12 mouse cellular contexts compared by ENCODE assay signal in the genomic region with DNA sequence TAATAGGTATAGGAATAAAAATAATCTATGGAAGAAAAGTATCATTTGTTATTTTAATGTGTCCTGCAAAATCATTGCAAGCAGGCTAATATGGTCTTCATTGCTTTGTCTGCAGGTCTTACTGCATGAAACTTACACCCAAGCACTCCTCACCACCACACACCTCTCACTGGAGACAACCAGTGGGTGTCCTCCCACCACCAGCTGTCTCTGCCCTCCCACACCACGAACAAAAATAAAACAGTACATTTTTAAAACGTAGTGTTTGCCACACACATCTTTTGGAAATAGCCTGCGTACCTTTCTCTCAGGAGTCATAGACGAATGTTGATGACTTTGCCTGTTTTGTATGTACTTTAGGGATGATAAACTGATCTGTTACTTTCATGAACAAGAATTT.
A peak's percentile ranks its signal among the peaks of the same experiment; 100 is the strongest.
DNase-seq lines count a peak whose midpoint lies in the region.
"Had no signal": no experiment of that assay in that cellular context is flagged by ENCODE, and none has a peak within 500 bp of the region (broad histone marks: within the 10 kb centered on the region; RNA-seq: fewer than 3 reads in every experiment).

No protein-coding gene starts in this region.

- DNase-seq in layer of hippocampus, adult 11-12 months (ENCODE audit: low spot score), result peak; percentile 12
- no peak for DNase-seq in layer of hippocampus, postnatal 10 days (ENCODE audit: low spot score in 2 of 2)
- peak; percentile 6 for DNase-seq in right cerebral cortex, postnatal 25 days
- DNase-seq in right cerebral cortex, postnatal 14 days, result no peak
- DNase-seq in left cerebral cortex, postnatal 25 days (ENCODE audit: low spot score in 2 of 2), result peak; percentile 18 to 69
- no peak for DNase-seq in lung, postnatal 14 days
- no peak for DNase-seq in gastrocnemius, postnatal 25 days
- DNase-seq: adrenal gland, postnatal 14 days; cerebellum, adult 9-11 months; gastrocnemius, adult 2 months; kidney, adult 2 months; thymus, adult 2 months had no signal

- intact Hi-C loops in left cerebral cortex, postnatal 25 days (cut with DNase I), result loop anchor here (5.0 kb wide), 1 partner anchor 154 kb away; no protein-coding TSS in a partner anchor

Comparison
In these comparisons a context has a peak if more than half of its experiments do, and no peak if none do; other contexts are left out.
1. DNase-seq: peak in layer of hippocampus, adult 11-12 months (single experiment), right cerebral cortex, postnatal 25 days (single experiment) and left cerebral cortex, postnatal 25 days (2 of 2); none in layer of hippocampus, postnatal 10 days (0 of 2), right cerebral cortex, postnatal 14 days (single experiment), lung, postnatal 14 days (single experiment) and gastrocnemius, postnatal 25 days (single experiment).